Mouse (Mus musculus): ENCODE measurements around the gene Lrp1.
A peak's percentile ranks its signal among the peaks of the same experiment; 100 is the strongest.

The Lrp1 gene

GRCm38 (mm10) chr10:127541510-127541909 lies 79.4 kb downstream of the Lrp1 start:
- H3K27me3 ChIP-seq (ENCODE audit: insufficient read depth, low read length): peaks cover 10% of the 10 kb centered on the region; the same call in 1 of the 2 replicates
- TF ChIP-seq CTCF (conservative IDR thresholded peaks at IDR 0.05; ENCODE audit: low read length) (no peak), NANOG (IDR thresholded peaks at IDR 0.05; ENCODE audit: borderline replicate concordance, low read length) (no peak), POU5F1 (IDR thresholded peaks at IDR 0.05; ENCODE audit: borderline replicate concordance, low read length) (no peak)

GRCm38 (mm10) chr10:127537854-127538583 lies 82.9 kb downstream of the Lrp1 start:
- peaks cover 84% of the 10 kb centered on the region for H3K4me1 ChIP-seq (replicated peaks; ENCODE audit: low read depth, low read length)
- TF ChIP-seq CTCF (conservative IDR thresholded peaks at IDR 0.05; ENCODE audit: low read length) (peak; percentile 97), POU5F1 (IDR thresholded peaks at IDR 0.05; ENCODE audit: borderline replicate concordance, low read length) (no peak)

More at GRCm38 (mm10) chr10:127541510-127541909, 79.4 kb downstream of the Lrp1 start:
- Histone ChIP-seq H3K36me3 (ENCODE audit: insufficient read depth, low read length) (peaks cover 61% of the 10 kb centered on the region), H3K4me1 (replicated peaks; ENCODE audit: low read depth, low read length) (peaks cover 69% of the 10 kb centered on the region), H3K9me3 (ENCODE audit: low read length) (no peaks in the 10 kb centered on the region), H3K4me3 (replicated peaks; ENCODE audit: low read length) (no peak overlapping the region)

GRCm38 (mm10) chr10:127536586-127537314 lies 84.2 kb downstream of the Lrp1 start:
- no peak for TF ChIP-seq POU5F1 (IDR thresholded peaks at IDR 0.05; ENCODE audit: borderline replicate concordance, low read length)
- TF ChIP-seq CTCF (conservative IDR thresholded peaks at IDR 0.05; ENCODE audit: low read length): no peak; the same call in 1 of the 2 replicates
- Histone ChIP-seq H3K4me3 (replicated peaks; ENCODE audit: low read length) (no peak overlapping the region), H3K27me3 (ENCODE audit: insufficient read depth, low read length) (peaks cover 49% of the 10 kb centered on the region), H3K36me3 (ENCODE audit: insufficient read depth, low read length) (peaks cover 25% of the 10 kb centered on the region), H3K9me3 (ENCODE audit: low read length) (no peaks in the 10 kb centered on the region), H3K4me1 (replicated peaks; ENCODE audit: low read depth, low read length) (peaks cover 88% of the 10 kb centered on the region)

More at GRCm38 (mm10) chr10:127537854-127538583, 82.9 kb downstream of the Lrp1 start:
- Histone ChIP-seq H3K27me3 (ENCODE audit: insufficient read depth, low read length) (peaks cover 44% of the 10 kb centered on the region), H3K9me3 (ENCODE audit: low read length) (no peaks in the 10 kb centered on the region), H3K4me3 (replicated peaks; ENCODE audit: low read length) (no peak overlapping the region; the same call in none of the 2 replicates), H3K36me3 (ENCODE audit: insufficient read depth, low read length) (peaks cover 35% of the 10 kb centered on the region)

- Histone ChIP-seq H3K4me1 (replicated peaks; ENCODE audit: low read depth, low read length) (peaks cover 91% of the 10 kb centered on the region), H3K9me3 (ENCODE audit: low read length) (no peaks in the 10 kb centered on the region), H3K4me3 (replicated peaks; ENCODE audit: low read length) (peak overlapping the region; percentile 83), H3K27me3 (ENCODE audit: insufficient read depth, low read length) (peaks cover 66% of the 10 kb centered on the region), H3K36me3 (ENCODE audit: insufficient read depth, low read length) (peaks cover 13% of the 10 kb centered on the region; the same call in 1 of the 2 replicates)
- TF ChIP-seq POU5F1 (IDR thresholded peaks at IDR 0.05; ENCODE audit: borderline replicate concordance, low read length) (no peak), CTCF (conservative IDR thresholded peaks at IDR 0.05; ENCODE audit: low read length) (no peak), NANOG (IDR thresholded peaks at IDR 0.05; ENCODE audit: borderline replicate concordance, low read length) (no peak)
Measured at GRCm38 (mm10) chr10:127534929-127535384, 86.0 kb downstream of the Lrp1 start.

GRCm38 (mm10) chr10:127534036-127534928 lies 86.7 kb downstream of the Lrp1 start, which contains the start of gene Nxph4:
TSS of gene Nxph4 (minus strand) at chr10:127534559.
- peaks cover 73% of the 10 kb centered on the region for H3K27me3 ChIP-seq (ENCODE audit: insufficient read depth, low read length)

GRCm38 (mm10) chr10:127531548-127531947 lies 89.4 kb downstream of the Lrp1 start:
- no peaks in the 10 kb centered on the region for H3K36me3 ChIP-seq (ENCODE audit: insufficient read depth, low read length)
- TF ChIP-seq NANOG (IDR thresholded peaks at IDR 0.05; ENCODE audit: borderline replicate concordance, low read length) (no peak), CTCF (conservative IDR thresholded peaks at IDR 0.05; ENCODE audit: low read length) (no peak), POU5F1 (IDR thresholded peaks at IDR 0.05; ENCODE audit: borderline replicate concordance, low read length) (no peak)

More at GRCm38 (mm10) chr10:127534036-127534928, 86.7 kb downstream of the Lrp1 start, which contains the start of gene Nxph4:
- Histone ChIP-seq H3K4me3 (replicated peaks; ENCODE audit: low read length) (peak within 1 kb of the TSS; percentile 83), H3K4me1 (replicated peaks; ENCODE audit: low read depth, low read length) (peaks cover 91% of the 10 kb centered on the region), H3K9me3 (ENCODE audit: low read length) (no peaks in the 10 kb centered on the region), H3K36me3 (ENCODE audit: insufficient read depth, low read length) (peaks cover 10% of the 10 kb centered on the region; the same call in 1 of the 2 replicates)
- no peak for TF ChIP-seq CTCF (conservative IDR thresholded peaks at IDR 0.05; ENCODE audit: low read length)
- no peak for TF ChIP-seq NANOG (IDR thresholded peaks at IDR 0.05; ENCODE audit: borderline replicate concordance, low read length)
- no peak for TF ChIP-seq POU5F1 (IDR thresholded peaks at IDR 0.05; ENCODE audit: borderline replicate concordance, low read length)

GRCm38 (mm10) chr10:127530945-127531344 lies 90.0 kb downstream of the Lrp1 start:
- H3K36me3 ChIP-seq (ENCODE audit: insufficient read depth, low read length): no peaks in the 10 kb centered on the region
- TF ChIP-seq NANOG (IDR thresholded peaks at IDR 0.05; ENCODE audit: borderline replicate concordance, low read length): no peak
- H3K4me3 ChIP-seq (replicated peaks; ENCODE audit: low read length): peak overlapping the region; percentile 48
- peaks cover 98% of the 10 kb centered on the region for H3K27me3 ChIP-seq (ENCODE audit: insufficient read depth, low read length)
- no peaks in the 10 kb centered on the region for H3K9me3 ChIP-seq (ENCODE audit: low read length)
- peaks cover 93% of the 10 kb centered on the region for H3K4me1 ChIP-seq (replicated peaks; ENCODE audit: low read depth, low read length)

More at GRCm38 (mm10) chr10:127531548-127531947, 89.4 kb downstream of the Lrp1 start:
- Histone ChIP-seq H3K4me3 (replicated peaks; ENCODE audit: low read length) (peak overlapping the region; percentile 48), H3K4me1 (replicated peaks; ENCODE audit: low read depth, low read length) (peaks cover 93% of the 10 kb centered on the region), H3K9me3 (ENCODE audit: low read length) (no peaks in the 10 kb centered on the region), H3K27me3 (ENCODE audit: insufficient read depth, low read length) (peaks cover 98% of the 10 kb centered on the region)

All from E14TG2a.4 (cell line).